Comparison of ENCODE assay signal across 23 mouse cellular contexts in genomic region chr8:105629337-105629736, GRCm38 (mm10). TPM values are rescaled to one million over a fixed set of nuclear protein-coding genes. Genes with fewer than 3 reads are reported as not detected.
"Had no signal": no experiment of that assay in that cellular context is flagged by ENCODE, and none has a peak within 500 bp of the region (broad histone marks: within the 10 kb centered on the region; RNA-seq: fewer than 3 reads in every experiment).

No protein-coding gene starts in this region.

- H3K36me3 ChIP-seq: intestine, embryonic 15.5 days; liver, embryonic 13.5 days; stomach, embryonic 15.5 days had no signal

- H3K4me1 ChIP-seq: stomach, embryonic 15.5 days had no signal

- H3K9ac ChIP-seq: intestine, embryonic 15.5 days; liver, embryonic 13.5 days; stomach, embryonic 15.5 days had no signal

- H3K4me2 ChIP-seq: intestine, embryonic 15.5 days; liver, embryonic 13.5 days; midbrain, embryonic 11.5 days; stomach, embryonic 15.5 days had no signal

- H3K27me3 ChIP-seq: intestine, embryonic 15.5 days; liver, embryonic 13.5 days; stomach, embryonic 15.5 days had no signal

- H3K4me3 ChIP-seq: intestine, embryonic 15.5 days; liver, embryonic 13.5 days; stomach, embryonic 15.5 days had no signal

- H3K27ac ChIP-seq: intestine, embryonic 15.5 days; liver, embryonic 13.5 days; stomach, embryonic 15.5 days had no signal

- DNase-seq: kidney, adult 18-20 months; kidney, adult 9 months; kidney, postnatal 14 days; kidney, postnatal 4 days; layer of hippocampus, adult 9-11 months; liver, embryonic 13.5 days; lung, adult 2 months; lung, postnatal 14 days; lung, postnatal 4 days; midbrain, embryonic 14.5 days; spleen, adult 18-20 months had no signal

- H3K9me3 ChIP-seq: intestine, embryonic 15.5 days; liver, embryonic 13.5 days; stomach, embryonic 15.5 days had no signal

RNA-seq across cellular contexts. Expression of gene Agrp, which starts 7.9 kb away (rescaled TPM):
- total RNA-seq: layer of hippocampus, adult 18-20 months; layer of hippocampus, postnatal 25 days; left cerebral cortex, adult 18-20 months; left cerebral cortex, postnatal 25 days; liver, adult 2 months; megakaryocyte progenitor cell, adult 5-6 weeks; megakaryocyte-erythroid progenitor cell, adult 5-6 weeks; midbrain, postnatal 0 days had no signal
- polyA plus RNA-seq: liver, adult 2 months; liver, embryonic 16.5 days had no signal
